Mouse (Mus musculus) layer of hippocampus, postnatal 36 days (tissue): ENCODE data around the gene Dock10. TPM values are rescaled to one million over a fixed set of nuclear protein-coding genes. Genes with fewer than 3 reads are reported as not detected.

ENCODE experiments used
- DNase-seq, 2 experiments: peaks; one replicate each; pipeline ENCODE4 v3.0.0; 2022
- total RNA-seq, 2 experiments: library from RNA; stranded (reverse); gene quantifications; 2 replicates each; pipeline ENCODE4 v1.2.3; 2021

Dock10 gene
- total RNA-seq, 2 experiments from 2014 or later: 86.0 to 111 TPM

DNA sequence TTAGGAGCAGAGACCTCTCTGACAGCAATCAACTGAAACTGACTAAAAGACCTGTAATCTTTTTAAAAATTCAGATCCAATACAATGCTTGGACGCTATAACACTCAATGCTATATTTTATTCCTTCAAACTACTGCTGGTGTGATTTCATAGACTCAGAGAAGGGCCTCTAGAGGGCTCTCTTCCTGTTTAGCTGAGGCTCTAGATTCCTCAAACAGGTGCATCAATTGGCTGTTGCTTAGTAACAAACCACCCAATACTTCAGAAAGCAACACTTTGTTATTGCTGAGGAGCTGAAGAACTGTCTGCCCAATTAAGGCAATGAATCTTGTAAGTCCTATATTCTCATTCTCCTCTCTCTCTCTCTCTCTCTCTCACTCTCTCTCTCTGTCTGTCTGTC, 30.1 kb downstream of the Dock10 start:
- DNase-seq: no peak

DNA sequence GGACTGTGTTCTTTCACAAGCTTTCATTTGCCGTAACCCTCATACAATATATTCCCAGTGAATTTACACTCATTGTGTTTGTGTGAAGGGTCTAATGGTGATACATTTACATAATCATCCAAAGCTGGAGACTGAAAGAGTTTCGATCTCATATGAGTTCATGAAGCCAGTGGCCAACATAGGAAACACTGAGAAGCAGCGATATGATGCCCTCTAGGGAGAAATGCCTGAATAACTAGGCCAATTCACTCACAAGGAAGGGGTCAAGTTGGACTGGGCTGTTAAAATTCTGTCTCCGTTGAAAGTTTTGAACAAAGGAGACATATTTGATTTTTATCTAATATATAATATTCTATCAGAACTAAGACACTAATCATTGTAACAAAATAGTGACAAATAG, 30.9 kb downstream of the Dock10 start:
- no peak for DNase-seq

DNA sequence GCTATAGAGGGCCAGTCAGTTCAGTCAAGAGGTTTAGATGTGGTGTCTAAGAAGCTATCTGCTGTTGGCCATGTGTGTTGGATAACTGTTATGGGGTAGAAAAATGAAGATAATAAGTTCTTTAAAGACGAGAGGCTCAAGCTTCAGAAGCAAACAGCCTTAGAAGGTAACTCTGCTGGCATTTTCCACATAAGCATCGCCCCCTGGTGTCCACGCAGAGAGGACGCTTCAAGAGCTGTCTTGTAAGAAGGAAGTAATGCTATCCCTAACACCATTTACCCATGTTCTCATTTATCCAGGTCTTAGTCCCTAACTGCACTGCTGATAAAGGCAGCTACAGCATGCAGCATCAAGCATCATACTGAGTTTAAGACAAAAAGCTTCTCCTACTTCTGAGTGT, 35.7 kb downstream of the Dock10 start:
- no peak for DNase-seq

DNA sequence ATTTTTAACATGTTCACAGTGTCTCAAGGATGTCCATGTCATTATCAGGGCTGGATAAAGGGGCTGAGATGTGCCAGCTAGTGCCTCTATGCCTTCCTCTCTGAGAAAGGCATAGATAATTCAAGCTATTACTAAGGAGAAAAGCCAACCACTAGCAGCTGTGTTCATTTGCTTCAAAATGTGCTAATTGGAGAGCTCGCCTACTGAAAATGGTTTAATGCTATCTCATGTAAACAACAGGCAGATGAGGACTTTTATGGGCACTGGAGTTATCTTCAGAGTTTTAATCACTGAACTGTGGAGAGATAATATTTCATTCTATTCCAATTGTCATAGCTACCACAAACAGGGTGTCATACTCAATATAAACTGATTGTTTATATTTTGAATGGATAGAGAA, 36.3 kb downstream of the Dock10 start:
- no peak for DNase-seq

DNA sequence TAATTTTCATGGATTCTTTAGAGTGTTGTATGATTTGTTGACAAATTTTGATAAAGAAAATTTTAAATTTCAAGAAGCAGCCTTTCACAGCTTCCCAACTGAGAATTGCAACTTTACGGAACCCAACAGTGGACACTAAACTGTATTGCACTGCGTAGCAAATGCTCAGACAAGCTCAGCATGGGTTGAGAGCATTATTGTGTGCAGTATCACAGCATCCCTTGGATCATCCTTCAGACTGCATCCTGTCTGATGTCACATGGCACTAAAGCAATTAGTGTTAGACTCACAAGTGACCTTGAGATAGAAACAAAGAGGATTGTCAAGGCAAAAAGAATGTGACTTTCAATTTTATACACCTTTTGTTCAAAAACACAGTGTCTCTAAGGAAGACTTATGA, 37.1 kb downstream of the Dock10 start:
- no peak for DNase-seq

DNA sequence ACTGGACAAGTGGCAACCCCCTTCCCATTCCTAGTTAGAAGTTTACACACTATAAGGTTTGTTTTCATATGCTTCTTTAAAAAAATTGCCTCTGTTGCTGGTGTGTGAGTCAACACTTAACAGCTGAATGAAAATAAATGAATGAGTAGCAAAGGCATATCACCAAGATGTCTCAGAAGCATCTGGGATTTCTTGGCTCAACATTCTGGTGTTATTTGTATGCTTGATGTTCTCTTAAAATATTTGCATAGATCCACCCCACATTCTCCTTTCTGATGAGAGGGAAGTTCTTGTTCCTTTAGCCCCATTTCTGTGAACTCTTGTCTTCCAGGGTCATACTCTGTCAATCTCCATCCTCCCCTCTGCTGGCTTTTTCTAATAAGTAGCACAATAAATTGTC, 38.2 kb downstream of the Dock10 start:
- DNase-seq: no peak

DNA sequence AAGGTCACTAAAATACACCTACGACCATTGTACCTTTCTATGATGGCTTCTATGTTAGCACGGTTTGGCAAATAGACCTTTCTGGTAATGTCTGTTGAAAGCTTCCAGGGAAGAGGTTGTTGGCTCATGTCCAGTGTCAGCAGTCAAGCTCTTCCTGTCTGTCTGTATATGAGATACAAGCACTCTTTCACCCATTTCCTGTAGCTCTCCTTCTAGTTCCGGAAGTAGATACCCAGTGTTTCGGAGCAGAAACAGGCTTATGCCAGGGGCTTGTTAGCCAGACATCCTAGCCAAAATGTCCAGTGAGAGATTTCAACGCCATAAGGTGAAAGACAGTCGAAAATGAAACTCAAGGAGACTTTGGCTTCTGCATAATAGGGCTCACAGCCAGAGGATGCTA, 38.9 kb downstream of the Dock10 start:
- no peak for DNase-seq

DNA sequence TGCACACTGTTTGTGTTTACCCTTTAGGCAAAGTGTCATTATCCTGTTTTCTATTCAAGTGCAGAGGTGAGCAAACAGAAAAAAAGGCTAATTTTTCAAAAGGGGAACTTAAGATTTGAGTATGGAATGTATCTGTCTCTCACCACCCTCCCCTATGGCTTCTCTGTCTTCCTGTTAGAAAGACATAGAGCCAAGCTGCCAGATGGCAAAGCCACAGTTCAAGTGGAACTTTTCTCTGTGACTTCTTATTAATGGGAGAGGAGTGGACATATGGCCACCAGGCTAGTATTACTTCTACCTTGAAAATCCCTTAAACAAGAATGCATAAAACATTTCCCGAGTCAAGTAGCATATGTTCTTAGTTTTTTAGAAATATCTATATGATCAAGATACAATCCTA, 39.7 kb downstream of the Dock10 start:
- no peak for DNase-seq

DNA sequence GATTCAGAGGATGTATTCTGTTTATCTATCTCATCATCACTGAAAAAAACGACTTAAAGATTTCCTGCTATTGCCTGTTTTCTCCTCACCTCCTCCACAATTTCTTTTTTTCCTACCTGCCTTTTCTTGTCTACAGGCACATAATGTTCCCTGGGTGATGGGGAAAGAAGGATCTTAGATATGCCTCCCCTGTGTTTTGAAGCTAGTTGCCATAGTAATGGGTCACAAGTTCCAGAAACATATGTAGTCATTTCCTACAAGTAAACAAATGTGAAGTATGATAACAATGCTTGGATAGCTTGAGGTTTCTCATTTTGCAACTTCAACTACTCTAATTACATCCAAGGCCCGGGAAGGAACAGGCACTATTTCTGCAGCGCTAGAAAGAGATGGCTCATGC, 42.4 kb downstream of the Dock10 start:
- no peak for DNase-seq

DNA sequence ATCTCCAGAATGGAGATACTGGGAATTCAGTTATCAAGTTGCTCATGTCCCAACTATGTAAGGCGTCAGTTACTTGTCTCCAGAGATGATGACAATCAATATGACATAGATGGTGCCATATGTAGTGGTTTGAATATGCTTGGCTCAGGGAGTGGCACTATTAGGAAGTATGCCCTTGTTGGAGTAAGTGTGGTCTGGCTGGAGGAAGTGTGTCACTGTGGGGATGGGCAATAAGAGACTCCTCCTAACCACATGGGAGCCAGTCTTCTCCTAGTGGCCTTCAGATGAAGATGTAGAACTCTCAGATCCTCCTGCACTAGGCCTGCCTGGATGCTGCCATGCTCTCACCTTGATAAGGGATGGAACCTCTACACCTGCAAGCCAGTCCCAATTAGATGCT, 44.4 kb downstream of the Dock10 start:
- no peak for DNase-seq

DNA sequence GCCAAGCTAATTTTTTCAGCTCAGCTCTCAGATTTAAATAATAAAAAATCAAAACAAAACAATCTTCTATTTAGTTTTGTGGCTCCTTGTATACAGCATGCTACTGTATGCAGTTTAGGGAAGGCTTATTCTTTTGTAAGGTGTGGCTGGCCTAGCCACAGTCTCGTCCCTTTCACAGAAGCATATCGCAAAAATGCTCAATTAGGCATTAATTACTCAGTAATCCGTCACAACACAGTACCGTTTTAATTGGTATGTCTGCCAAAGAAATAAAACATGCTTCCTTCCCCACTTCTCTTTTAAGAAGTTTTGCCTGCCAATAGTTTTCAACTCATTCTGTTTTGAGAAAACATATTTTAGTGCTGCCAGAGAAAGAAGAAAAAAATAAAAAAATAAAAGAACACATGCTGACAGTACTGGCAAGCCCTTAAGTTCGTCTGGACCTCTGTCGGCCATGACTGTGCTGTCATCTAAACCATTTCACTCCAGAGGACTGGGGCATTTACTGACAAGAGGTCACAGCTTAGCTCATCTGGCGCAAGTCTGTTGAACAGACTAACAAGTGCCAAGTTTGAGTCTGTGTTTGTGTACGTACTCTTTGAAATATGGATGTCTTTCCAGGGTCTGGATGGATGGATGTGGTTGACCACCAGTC, 47.6 kb downstream of the Dock10 start:
- DNase-seq: no peak

DNA sequence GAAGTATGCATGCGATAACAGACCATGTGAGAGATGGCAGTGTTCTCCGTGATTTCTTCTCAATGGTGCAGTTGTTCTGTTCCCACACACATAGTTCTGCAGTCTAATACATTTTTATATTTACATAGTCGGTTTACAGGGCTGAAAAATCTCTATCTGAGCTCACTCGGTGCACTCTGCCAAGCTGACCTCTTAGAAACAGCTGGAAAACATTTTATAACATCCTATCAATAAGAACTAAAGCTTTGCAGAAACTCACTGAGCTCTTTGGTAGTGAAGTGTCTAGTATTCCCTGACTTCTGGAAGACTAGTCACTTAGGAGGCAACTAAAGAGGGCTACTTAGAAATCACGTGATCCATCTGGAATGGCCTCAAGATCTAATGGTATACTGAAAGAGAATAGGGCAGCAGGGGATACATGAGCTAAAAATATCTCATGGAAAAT, 48.2 kb downstream of the Dock10 start:
- no peak for DNase-seq

DNA sequence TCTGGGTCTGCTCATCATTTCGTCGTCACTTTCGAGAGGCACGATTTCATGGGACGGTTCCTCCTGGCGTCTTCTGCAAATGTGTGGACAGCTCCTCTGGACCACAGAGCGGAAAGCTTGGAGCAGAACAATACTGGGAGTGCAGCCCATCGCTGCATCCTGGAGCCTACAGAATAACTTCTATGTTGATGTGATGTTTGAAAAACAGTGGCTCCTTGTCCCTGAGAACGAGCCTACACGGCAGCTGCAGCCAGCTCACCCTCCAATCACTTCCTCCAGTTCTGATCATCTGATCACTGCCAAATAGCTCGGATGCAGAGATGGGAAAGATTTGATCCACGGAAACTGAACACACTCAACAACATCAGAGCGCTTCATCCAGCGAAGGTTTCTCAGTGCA, 49.0 kb downstream of the Dock10 start:
- DNase-seq: peak; percentile 25 to 36

DNA sequence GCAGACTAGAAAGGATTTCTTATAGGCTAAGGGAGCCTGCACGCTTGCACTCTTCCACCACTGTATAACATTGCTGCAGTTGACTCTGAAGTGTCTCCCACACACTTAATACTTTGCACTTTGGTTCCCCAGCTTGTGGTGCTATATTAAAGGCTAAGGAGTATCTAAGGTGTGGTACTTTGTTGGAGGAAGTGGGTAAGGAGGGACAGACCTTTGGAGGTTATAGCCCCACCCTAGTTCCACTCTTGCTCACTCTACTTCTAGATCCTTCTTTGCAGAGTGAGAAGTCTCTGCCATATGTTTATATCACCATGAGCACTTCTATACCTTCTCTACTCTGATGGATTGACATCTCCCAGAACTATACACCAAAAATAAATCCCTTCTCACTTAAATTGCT, 55.0 kb downstream of the Dock10 start:
- DNase-seq: no peak

DNA sequence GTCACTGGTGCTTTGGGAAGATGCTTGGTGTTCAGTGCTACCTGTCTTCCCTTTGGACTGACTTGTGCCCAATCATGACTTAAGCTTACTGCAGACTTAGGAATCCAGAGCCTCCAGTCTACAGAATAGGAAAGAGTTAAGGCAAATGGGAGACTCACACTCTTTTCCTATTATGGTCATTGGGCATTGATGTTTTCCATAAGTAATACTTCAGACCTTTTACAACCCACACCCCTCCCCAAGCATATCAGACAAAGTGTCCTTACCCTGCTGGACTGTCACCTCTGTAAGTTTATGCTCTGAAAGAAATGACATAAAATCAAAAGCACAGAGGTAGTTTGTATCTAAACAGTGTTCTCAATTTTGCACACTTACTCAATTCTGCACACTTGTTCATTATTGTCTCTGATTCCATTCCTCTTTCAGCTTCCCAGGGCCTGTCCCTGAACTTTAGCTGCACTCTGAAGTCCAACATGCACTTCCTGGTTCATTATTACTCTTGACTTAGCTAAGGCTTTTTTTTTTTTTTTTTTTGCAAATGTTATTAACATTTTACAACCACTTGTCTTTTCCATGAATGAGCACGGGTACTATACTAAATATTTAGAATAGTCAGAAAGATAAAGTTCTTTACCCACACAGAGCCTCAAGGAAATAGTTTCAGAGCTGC, 82.2 kb downstream of the Dock10 start:
- DNase-seq: no peak

DNA sequence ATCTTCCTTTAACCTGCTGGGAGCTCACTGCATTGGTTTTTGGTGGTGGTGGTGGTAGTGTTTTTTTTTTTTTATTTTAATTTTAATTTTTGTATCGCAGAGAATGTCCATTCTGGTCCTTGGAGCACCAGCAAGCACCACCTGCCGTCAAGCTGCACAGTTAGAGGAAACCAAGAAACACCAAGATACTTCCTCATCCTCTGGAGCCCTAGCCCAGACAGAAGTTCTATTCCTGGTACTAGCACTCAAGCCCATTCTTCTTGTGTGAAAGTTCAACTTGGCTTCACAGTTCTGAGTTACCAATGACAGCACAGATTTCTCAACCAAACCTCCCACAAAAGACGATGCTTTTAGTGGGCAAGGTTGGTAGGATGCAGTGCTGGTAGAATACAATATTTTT, 86.6 kb downstream of the Dock10 start:
- DNase-seq: no peak

DNA sequence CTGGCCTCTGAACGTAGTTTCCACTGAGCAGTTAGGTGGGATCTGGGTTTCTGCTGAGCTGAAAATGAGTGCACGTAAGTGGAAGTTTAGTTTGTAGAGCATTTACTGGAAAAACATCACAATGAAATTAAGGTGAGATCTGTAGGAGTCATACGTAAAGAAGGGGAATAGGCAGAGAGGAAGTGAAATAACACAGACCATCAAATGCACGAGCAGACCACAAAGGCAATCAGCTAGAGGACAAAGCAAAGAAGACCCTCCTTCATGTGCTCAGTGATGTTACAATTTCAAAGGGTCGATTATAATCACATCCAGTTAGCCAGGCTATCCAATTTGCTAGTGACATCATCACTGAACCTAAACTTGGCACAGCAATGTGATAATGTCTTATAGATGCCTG, 87.3 kb downstream of the Dock10 start:
- no peak for DNase-seq

DNA sequence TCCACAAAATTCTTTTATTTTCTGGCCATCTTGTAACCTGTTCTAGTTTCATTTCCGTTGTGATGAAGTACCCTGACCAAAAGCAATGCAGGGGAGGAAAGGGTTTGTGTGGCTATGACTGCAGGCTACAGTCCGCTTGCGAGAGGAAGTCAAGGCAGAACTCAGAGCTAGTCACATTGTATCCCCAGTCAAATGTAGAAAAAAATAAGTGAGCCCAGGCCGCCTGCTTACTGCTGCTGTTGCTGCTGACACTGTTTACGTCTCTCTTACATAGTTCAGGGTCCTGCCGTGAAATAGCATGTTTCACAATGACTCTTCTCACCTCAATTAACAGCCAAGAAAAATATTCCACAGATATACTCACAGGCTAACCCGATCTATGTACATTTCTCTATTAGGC, 87.9 kb downstream of the Dock10 start:
- DNase-seq: no peak

DNA sequence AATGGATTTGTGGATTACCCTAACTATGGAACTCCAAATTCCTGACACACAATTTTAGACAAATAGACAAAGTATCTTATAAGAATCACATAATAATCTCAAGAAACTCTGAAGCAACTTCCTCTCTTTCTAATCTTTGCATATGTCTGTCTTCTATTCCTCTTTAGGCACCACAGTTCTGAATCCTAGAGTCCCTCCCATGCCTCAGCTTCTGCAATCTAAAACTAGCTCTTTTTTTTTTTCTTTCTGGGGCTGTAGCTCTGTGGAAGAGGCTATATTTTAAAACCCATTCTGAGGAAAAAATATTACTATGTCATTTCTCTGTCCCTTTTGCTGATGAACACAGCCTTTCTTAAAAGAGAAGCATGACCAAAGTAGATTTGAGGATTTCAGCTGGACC, 92.6 kb downstream of the Dock10 start:
- no peak for DNase-seq

DNA sequence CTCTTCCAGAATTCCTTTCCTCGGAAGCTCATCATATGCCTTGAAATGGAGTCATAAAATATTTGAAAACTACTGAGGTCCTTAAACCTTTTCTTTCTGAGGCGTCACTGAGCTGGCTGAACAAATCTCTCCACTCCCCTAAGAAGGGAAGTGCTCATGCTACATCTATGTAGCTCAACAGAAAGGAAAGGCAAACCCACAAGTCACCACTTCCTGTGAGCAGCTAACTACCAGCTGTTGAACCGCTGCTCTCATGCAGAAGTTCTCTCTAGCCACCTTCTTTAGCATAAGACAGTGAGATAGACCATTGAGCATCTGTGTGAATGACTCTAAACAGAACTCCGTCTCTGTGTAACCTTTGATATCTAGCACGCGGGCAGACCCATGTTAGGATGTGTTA, 93.2 kb downstream of the Dock10 start:
- DNase-seq: no peak

DNA sequence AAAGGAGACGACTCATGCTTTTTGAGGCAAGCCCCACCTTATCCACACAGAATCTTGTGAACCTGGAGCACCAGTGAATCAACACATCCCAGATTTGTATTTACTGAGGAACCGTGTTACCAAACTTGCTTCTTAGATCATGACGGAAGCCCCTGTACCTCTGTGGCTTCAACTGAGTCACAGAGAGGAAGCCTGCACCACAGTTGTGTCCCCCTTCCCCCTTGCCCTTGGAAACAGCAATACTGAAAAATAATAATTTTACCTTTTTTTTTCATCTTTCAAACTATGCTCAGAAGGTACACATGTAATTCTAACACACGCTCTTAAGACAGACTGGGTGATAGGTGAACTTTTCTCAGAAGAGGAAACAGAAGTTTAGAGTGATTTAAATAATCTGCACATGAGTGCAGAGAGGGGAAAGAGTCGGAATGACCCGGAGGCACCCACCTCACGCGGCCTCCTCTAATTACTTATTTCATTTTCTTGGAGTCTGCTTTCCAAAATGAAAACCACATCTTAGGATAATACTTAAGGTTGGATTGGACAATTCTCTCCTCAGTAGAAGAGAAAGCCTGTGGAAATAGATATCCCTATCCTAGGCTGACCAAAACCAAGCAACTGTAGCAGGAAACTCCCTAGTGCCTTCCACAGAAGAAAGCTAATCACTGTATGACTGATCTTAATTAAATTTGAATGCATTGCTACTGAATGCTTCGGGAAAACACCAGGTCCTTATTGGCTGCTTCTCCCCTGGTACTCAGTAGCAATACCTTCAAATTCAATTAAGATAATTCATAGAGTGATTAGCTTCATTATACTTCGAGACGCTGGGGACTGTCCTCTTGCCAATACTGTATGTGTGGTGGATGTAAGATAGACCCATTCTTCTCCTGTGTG, 96.6 kb downstream of the Dock10 start:
- no peak for DNase-seq

DNA sequence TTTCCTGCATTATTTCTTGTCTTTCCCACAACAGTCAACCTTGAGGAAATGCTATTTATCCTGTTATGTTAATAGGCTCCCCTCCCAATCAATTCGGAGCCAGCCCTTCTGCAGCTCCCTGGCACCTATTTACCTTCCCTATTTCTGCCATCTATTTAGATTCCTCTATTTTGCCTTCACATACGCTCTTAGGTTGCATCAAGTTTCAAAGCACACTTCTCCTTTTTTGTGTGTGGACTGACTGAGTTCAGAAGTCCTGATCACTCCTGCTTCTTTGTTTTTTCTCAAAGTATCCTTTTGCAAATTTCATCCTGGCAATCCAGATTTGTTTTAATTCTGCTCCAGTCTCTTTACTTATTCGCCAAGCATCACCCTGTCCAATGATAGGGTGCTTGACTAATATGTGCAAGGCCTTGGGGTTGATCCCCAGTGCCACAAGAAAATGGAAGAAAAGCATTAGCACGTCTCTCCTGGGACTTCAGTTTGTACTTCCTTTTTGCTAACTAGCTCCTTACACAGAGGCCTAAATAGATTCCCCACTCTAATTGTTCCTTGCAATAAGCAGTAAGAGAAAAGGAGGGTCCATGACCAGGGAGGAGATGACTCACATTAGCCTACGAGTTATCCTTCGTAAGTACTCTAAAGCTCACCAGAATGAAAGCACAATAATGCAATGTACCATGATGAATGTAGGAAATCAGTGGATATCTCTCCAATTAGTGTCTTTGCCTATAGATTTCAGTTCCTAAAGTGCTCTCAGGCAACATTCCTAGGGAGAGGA, 98.7 kb downstream of the Dock10 start:
- no peak for DNase-seq

DNA sequence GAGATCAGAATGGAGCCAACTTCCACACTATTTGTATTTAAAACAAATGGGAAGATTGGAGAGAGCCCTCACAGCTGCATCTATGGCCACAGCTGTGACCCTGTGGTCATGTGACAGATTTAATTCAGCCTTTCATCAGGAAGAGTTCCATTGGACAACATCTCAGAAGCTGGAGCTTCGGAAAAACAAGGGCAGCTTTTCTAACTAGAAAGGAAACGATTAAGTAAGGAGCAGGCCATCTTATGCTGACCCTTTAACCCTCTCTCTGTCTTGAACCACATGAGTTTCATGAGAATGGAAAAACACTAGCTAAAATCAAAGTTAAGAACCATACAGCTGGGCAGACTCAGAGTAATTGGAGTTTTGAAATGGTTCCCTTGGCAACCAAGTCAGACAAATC, 101.9 kb downstream of the Dock10 start:
- DNase-seq: no peak
